In genomic region chr4:116151238-116151637, GRCm38 (mm10) we compare ENCODE assay signal across 8 mouse cellular contexts. TPM values are rescaled to one million over a fixed set of nuclear protein-coding genes. Genes with fewer than 3 reads are reported as not detected.
DNase-seq lines count a peak whose midpoint lies in the region; ATAC-seq and TF ChIP-seq lines count a peak whose summit lies in the region.

Gene Lurap1 (minus strand): TSS chr4:116151338.

- peak within 1 kb of the TSS; percentile 79 for H3K4me3 ChIP-seq in kidney, postnatal 0 days (replicated peaks; ENCODE audit: low read depth, low read length)
- peak within 1 kb of the TSS; percentile 72 for H3K4me3 ChIP-seq in embryonic facial prominence, embryonic 12.5 days
- H3K4me3 ChIP-seq in intestine, embryonic 15.5 days (replicated peaks), result peak within 1 kb of the TSS; percentile 75
- peak within 1 kb of the TSS; percentile 76 for H3K4me3 ChIP-seq in midbrain, embryonic 13.5 days (replicated peaks)

- H3K4me1 ChIP-seq in kidney, postnatal 0 days (replicated peaks; ENCODE audit: insufficient read depth, low read length), result peaks cover 11% of the 10 kb centered on the region
- peaks cover 11% of the 10 kb centered on the region for H3K4me1 ChIP-seq in embryonic facial prominence, embryonic 12.5 days
- H3K4me1 ChIP-seq in intestine, embryonic 15.5 days (replicated peaks), result peaks cover 15% of the 10 kb centered on the region
- H3K4me1 ChIP-seq in midbrain, embryonic 13.5 days (replicated peaks), result peaks cover 18% of the 10 kb centered on the region

- H3K9me3 ChIP-seq in kidney, postnatal 0 days (replicated peaks; ENCODE audit: low read length), result no peaks in the 10 kb centered on the region
- H3K9me3 ChIP-seq in embryonic facial prominence, embryonic 12.5 days, result no peaks in the 10 kb centered on the region
- no peaks in the 10 kb centered on the region for H3K9me3 ChIP-seq in intestine, embryonic 15.5 days
- no peaks in the 10 kb centered on the region for H3K9me3 ChIP-seq in midbrain, embryonic 13.5 days

- 68% methylated on average over 6 of the region's 6 CpGs for WGBS in kidney, postnatal 0 days
- 75% methylated on average over 6 of the region's 6 CpGs for WGBS in embryonic facial prominence, embryonic 12.5 days
- 68% methylated on average over 6 of the region's 6 CpGs for WGBS in intestine, embryonic 15.5 days
- 86% methylated on average over 6 of the region's 6 CpGs for WGBS in midbrain, embryonic 13.5 days

- H3K36me3 ChIP-seq in kidney, postnatal 0 days (ENCODE audit: insufficient read depth, low read length), result peaks cover 35% of the 10 kb centered on the region
- peaks cover 45% of the 10 kb centered on the region for H3K36me3 ChIP-seq in embryonic facial prominence, embryonic 12.5 days
- H3K36me3 ChIP-seq in intestine, embryonic 15.5 days, result peaks cover 30% of the 10 kb centered on the region
- H3K36me3 ChIP-seq in midbrain, embryonic 13.5 days, result peaks cover 45% of the 10 kb centered on the region

- peak within 1 kb of the TSS; percentile 95 for H3K9ac ChIP-seq in kidney, postnatal 0 days (ENCODE audit: low read depth, low read length)
- peak within 1 kb of the TSS; percentile 89 for H3K9ac ChIP-seq in embryonic facial prominence, embryonic 12.5 days
- H3K9ac ChIP-seq in intestine, embryonic 15.5 days, result peak within 1 kb of the TSS; percentile 90
- peak within 1 kb of the TSS; percentile 95 for H3K9ac ChIP-seq in midbrain, embryonic 13.5 days (replicated peaks)

- H3K4me2 ChIP-seq in kidney, postnatal 0 days (ENCODE audit: low read length), result peak within 1 kb of the TSS; percentile 79
- H3K4me2 ChIP-seq in embryonic facial prominence, embryonic 12.5 days (replicated peaks), result peak within 1 kb of the TSS; percentile 76
- peak within 1 kb of the TSS; percentile 77 for H3K4me2 ChIP-seq in intestine, embryonic 15.5 days (replicated peaks)
- peak within 1 kb of the TSS; percentile 72 for H3K4me2 ChIP-seq in midbrain, embryonic 13.5 days (replicated peaks)

- H3K27ac ChIP-seq in kidney, postnatal 0 days, result peak within 1 kb of the TSS; percentile 91
- peak within 1 kb of the TSS; percentile 88 for H3K27ac ChIP-seq in embryonic facial prominence, embryonic 12.5 days
- peak within 1 kb of the TSS; percentile 89 for H3K27ac ChIP-seq in intestine, embryonic 15.5 days
- H3K27ac ChIP-seq in midbrain, embryonic 13.5 days, result peak within 1 kb of the TSS; percentile 88

- no peak for DNase-seq in kidney, postnatal 0 days (ENCODE audit: low spot score)
- DNase-seq in kidney, postnatal 14 days, result no peak
- DNase-seq in spleen, postnatal 10 days (ENCODE audit: low spot score in 2 of 2), result no peak
- DNase-seq in B cell, adult 2 months, result no peak

- no peaks in the 10 kb centered on the region for H3K27me3 ChIP-seq in kidney, postnatal 0 days (ENCODE audit: insufficient read depth, low read length)
- H3K27me3 ChIP-seq in embryonic facial prominence, embryonic 12.5 days, result no peaks in the 10 kb centered on the region
- no peaks in the 10 kb centered on the region for H3K27me3 ChIP-seq in intestine, embryonic 15.5 days (replicated peaks)
- no peaks in the 10 kb centered on the region; the same call in 1 of the 2 replicates for H3K27me3 ChIP-seq in midbrain, embryonic 13.5 days

- no peak for TF ChIP-seq CTCF in kidney, postnatal 0 days (IDR thresholded peaks at IDR 0.05; ENCODE audit: low read depth)

- ATAC-seq in kidney, postnatal 0 days (replicated peaks; ENCODE audit: low FRiP score, low read depth), result no peak
- ATAC-seq in embryonic facial prominence, embryonic 12.5 days (ENCODE audit: insufficient number of reproducible peaks, insufficient read depth, low FRiP score, low TSS enrichment), result no peak
- no peak for ATAC-seq in intestine, embryonic 15.5 days
- ATAC-seq in midbrain, embryonic 13.5 days, result no peak
- ATAC-seq in inflammation-experienced regulatory T-cells, adult 6 months, result no peak

RNA-seq across cellular contexts. Expression of gene Lurap1, which starts in this region (rescaled TPM):
- 4.5 and 4.9 TPM in 2 replicates for polyA plus RNA-seq in kidney, postnatal 0 days (2015; fragmentation: Nextera tagmentation; extraction: Ambion mirVana)
- polyA plus RNA-seq in embryonic facial prominence, embryonic 12.5 days (2016; fragmentation: Nextera tagmentation; extraction: Ambion mirVana), result 2.6 and 2.7 TPM in 2 replicates
- polyA plus RNA-seq in intestine, embryonic 15.5 days (2015; fragmentation: Nextera tagmentation; extraction: Ambion mirVana), result 1.5 and 1.6 TPM in 2 replicates
- polyA plus RNA-seq in midbrain, embryonic 13.5 days (2015; fragmentation: Nextera tagmentation; extraction: Ambion mirVana), result 1.5 and 2.2 TPM in 2 replicates
- polyA plus RNA-seq in inflammation-experienced regulatory T-cells, adult 6 months (2017; shearing (Covaris generic)), result under 1 TPM; 0.43 to 0.75 (median 0.63) TPM
